ENCODE assay signal across 8 mouse cellular contexts in genomic region chr5:4758331-4759080, GRCm38 (mm10). TPM values are rescaled to one million over a fixed set of nuclear protein-coding genes. Genes with fewer than 3 reads are reported as not detected.
DNase-seq lines count a peak whose midpoint lies in the region; ATAC-seq and TF ChIP-seq lines count a peak whose summit lies in the region.

No protein-coding gene starts in this region.

- H3K4me2 ChIP-seq in intestine, embryonic 16.5 days (ENCODE audit: low read depth, low read length) = peak overlapping the region; percentile 95
- peak overlapping the region; percentile 87 for H3K4me2 ChIP-seq in midbrain, postnatal 0 days (ENCODE audit: low read depth, low read length, poor library complexity, severe bottlenecking)

- peak; percentile 63 for ATAC-seq in intestine, embryonic 16.5 days
- ATAC-seq in midbrain, postnatal 0 days (ENCODE audit: low FRiP score) = no peak; the same call in 1 of the 2 replicates
- ATAC-seq in granulocyte monocyte progenitor cell, adult 5-6 weeks (replicated peaks; ENCODE audit: poor library complexity, severe bottlenecking) = no peak
- ATAC-seq in inflammation-experienced regulatory T-cells, adult 6 months = no peak

- peak overlapping the region; percentile 92 for H3K9ac ChIP-seq in intestine, embryonic 16.5 days (ENCODE audit: low read depth, low read length)
- H3K9ac ChIP-seq in midbrain, postnatal 0 days (replicated peaks; ENCODE audit: low read length, poor library complexity, severe bottlenecking) = peak overlapping the region; percentile 82

- no peak for TF ChIP-seq CTCF in kidney, adult 2 months (conservative IDR thresholded peaks at IDR 0.05; ENCODE audit: insufficient read depth, insufficient read length, low read depth, low read length)
- TF ChIP-seq CTCF in midbrain, postnatal 0 days (IDR thresholded peaks at IDR 0.05) = no peak

- H3K9me3 ChIP-seq in intestine, embryonic 16.5 days (ENCODE audit: control insufficient read depth, low read length) = no peaks in the 10 kb centered on the region
- H3K9me3 ChIP-seq in midbrain, postnatal 0 days (ENCODE audit: low read length) = no peaks in the 10 kb centered on the region

- H3K27ac ChIP-seq in kidney, adult 2 months (ENCODE audit: insufficient read depth, low read depth, low read length) = peak overlapping the region; percentile 88
- H3K27ac ChIP-seq in intestine, embryonic 16.5 days (ENCODE audit: low read length) = peak overlapping the region; percentile 97
- H3K27ac ChIP-seq in midbrain, postnatal 0 days (ENCODE audit: low read depth, low read length) = peak overlapping the region; percentile 96

- peaks cover 3% of the 10 kb centered on the region; the same call in 1 of the 2 replicates for H3K4me1 ChIP-seq in kidney, adult 2 months (ENCODE audit: control insufficient read depth, insufficient read depth, low read length)
- H3K4me1 ChIP-seq in intestine, embryonic 16.5 days (ENCODE audit: control insufficient read depth, insufficient read depth, low read length) = peaks cover 5% of the 10 kb centered on the region; the same call in 1 of the 2 replicates
- H3K4me1 ChIP-seq in midbrain, postnatal 0 days (ENCODE audit: insufficient read depth, low read length) = peaks cover 3% of the 10 kb centered on the region; the same call in 1 of the 2 replicates

- no peaks in the 10 kb centered on the region for H3K27me3 ChIP-seq in kidney, adult 2 months (replicated peaks; ENCODE audit: control insufficient read depth, insufficient read depth, low read length)
- no peaks in the 10 kb centered on the region for H3K27me3 ChIP-seq in intestine, embryonic 16.5 days (replicated peaks; ENCODE audit: control insufficient read depth, insufficient read depth, low read length)
- H3K27me3 ChIP-seq in midbrain, postnatal 0 days (ENCODE audit: insufficient read depth, low read length) = no peaks in the 10 kb centered on the region

- 1% methylated on average over 23 of the region's 23 CpGs for WGBS in kidney, adult 2 months
- under 1% methylated on average over 23 of the region's 23 CpGs for WGBS in intestine, embryonic 16.5 days
- WGBS in midbrain, postnatal 0 days = 1% methylated on average over 23 of the region's 23 CpGs

- peak overlapping the region; percentile 65 for H3K4me3 ChIP-seq in kidney, adult 2 months (ENCODE audit: insufficient read depth, low read depth, low read length)
- peak overlapping the region; percentile 89 for H3K4me3 ChIP-seq in intestine, embryonic 16.5 days (ENCODE audit: low read length)
- H3K4me3 ChIP-seq in midbrain, postnatal 0 days (ENCODE audit: low read depth, low read length) = peak overlapping the region; percentile 94

- H3K36me3 ChIP-seq in kidney, adult 2 months (ENCODE audit: control insufficient read depth, insufficient read depth, low read length) = no peaks in the 10 kb centered on the region
- no peaks in the 10 kb centered on the region for H3K36me3 ChIP-seq in intestine, embryonic 16.5 days (ENCODE audit: control insufficient read depth, insufficient read depth, low read length)
- no peaks in the 10 kb centered on the region for H3K36me3 ChIP-seq in midbrain, postnatal 0 days (ENCODE audit: insufficient read depth, low read length)

- no peak for TF ChIP-seq POLR2A in kidney, adult 2 months (IDR thresholded peaks at IDR 0.05; ENCODE audit: low read depth, low read length)

- DNase-seq in kidney, adult 2 months = peak; percentile 74
- no peak for DNase-seq in kidney, postnatal 4 days
- peak; percentile 39 for DNase-seq in embryo, embryonic 10 days (ENCODE audit: low spot score)
- peak; percentile 15 for DNase-seq in midbrain, postnatal 0 days (ENCODE audit: low spot score)
- no peak for DNase-seq in natural killer cell, adult 2 months (ENCODE audit: low spot score in 2 of 2)

RNA-seq across cellular contexts. Expression of gene Fzd1, which starts 0.7 kb away (rescaled TPM):
- 49.4 and 58.6 TPM in 2 replicates for polyA plus RNA-seq in kidney, adult 2 months (2012; rRNA removed)
- 10.1 and 10.6 TPM in 2 replicates for polyA plus RNA-seq in intestine, embryonic 16.5 days (2015; fragmentation: Nextera tagmentation; extraction: Ambion mirVana)
- 105 and 112 TPM in 2 replicates for total RNA-seq in midbrain, postnatal 0 days (2014; rRNA removed)
- 14.1 and 16.2 TPM in 2 replicates for polyA plus RNA-seq in midbrain, postnatal 0 days (2015; fragmentation: Nextera tagmentation; extraction: Ambion mirVana)
- total RNA-seq in granulocyte monocyte progenitor cell, adult 5-6 weeks (2014; fragmentation: Nextera tagmentation) = 0.06 TPM in 1 of 2 replicates, not detected in the other
- total RNA-seq in granulocyte monocyte progenitor cell, adult 5-6 weeks (2017) = 0.10 and 0.17 TPM in 2 replicates
- polyA plus RNA-seq in inflammation-experienced regulatory T-cells, adult 6 months (2017; shearing (Covaris generic)) = not detected

Comparison
In these comparisons a context has a peak if more than half of its experiments do, and no peak if none do; other contexts are left out.
1. DNase-seq: peak in kidney, adult 2 months (single experiment), embryo, embryonic 10 days (single experiment) and midbrain, postnatal 0 days (single experiment); none in kidney, postnatal 4 days (0 of 2) and natural killer cell, adult 2 months (0 of 2).
2. RNA of gene Fzd1, which starts 0.7 kb away (polyA plus RNA-seq): 49.4 to 58.6 TPM in kidney, adult 2 months, 14.1 to 16.2 TPM in midbrain, postnatal 0 days and 10.1 to 10.6 TPM in intestine, embryonic 16.5 days; not detected in inflammation-experienced regulatory T-cells, adult 6 months; every median in the first group is over 10 times any median in the second.
3. Peak in every context shown above with its lines, with median percentiles within 50 percentile points of each other: H3K27ac ChIP-seq and H3K4me3 ChIP-seq.